Mouse (Mus musculus) CH12.LX (cell line): ENCODE measurements at regions not wholly inside any gene's neighbourhood (a gene's known extent, or its start where the extent isn't known, plus 50 kb on each side); places are given as distances from the start of the nearest gene placed in this dataset.

Experiments
- DNase-seq: peaks from one replicate; pipeline ENCODE4 v3.0.0-alpha.2; 2013; ENCODE audit errors: extremely low read depth
- H3K27ac ChIP-seq: 2 replicates; pipeline ENCODE4 v1.5.1; 2012; ENCODE audit warnings: low read depth, mild to moderate bottlenecking, control low read depth, moderate library complexity; ENCODE audit not compliant: insufficient read depth
- H3K27me3 ChIP-seq: replicated peaks from 2 replicates; pipeline ENCODE3; 2012; ENCODE audit warnings: inconsistent platforms
- H3K36me3 ChIP-seq, 2 experiments: replicated peaks in 1 of 2; 2 replicates each; pipeline versions ENCODE3 to v1.6.1; 2012; ENCODE audit warnings: inconsistent platforms in 1 of 2, low read length in 1 of 2, mild to moderate bottlenecking in 1 of 2, mixed read lengths in 1 of 2, moderate library complexity in 1 of 2; ENCODE audit not compliant: control insufficient read depth in 1 of 2, insufficient read depth in 1 of 2
- H3K4me1 ChIP-seq, 2 experiments: 2 replicates each; pipeline ENCODE4 v1.6.1; 2012; ENCODE audit warnings: inconsistent platforms in 1 of 2, moderate library complexity in 1 of 2; ENCODE audit not compliant: insufficient read depth in 2 of 2, control insufficient read depth in 1 of 2
- H3K4me2 ChIP-seq: 2 replicates; pipeline ENCODE4 v1.6.1; 2012; ENCODE audit warnings: low read depth, mild to moderate bottlenecking, control low read depth; ENCODE audit not compliant: poor library complexity, insufficient read depth, severe bottlenecking
- H3K4me3 ChIP-seq, 3 experiments: fragments of 150-350 bp in 1 of 3; sonication (generic) in 1 of 3; replicated peaks in 1 of 3; 2 replicates each; pipeline versions ENCODE3 to v1.5.1; 2011 to 2012; ENCODE audit warnings: low read depth in 2 of 3, low read length in 2 of 3, mild to moderate bottlenecking in 2 of 3, moderate library complexity in 2 of 3, control low read depth in 1 of 3, improper control_type of control experiment in 1 of 3, inconsistent platforms in 1 of 3, mixed read lengths in 1 of 3; ENCODE audit not compliant: poor library complexity in 1 of 3
- H3K79me2 ChIP-seq: replicated peaks from 2 replicates; pipeline ENCODE4 v1.6.1; 2012; ENCODE audit warnings: mild to moderate bottlenecking, moderate library complexity; ENCODE audit not compliant: control insufficient read depth, poor library complexity, insufficient read depth, severe bottlenecking; ENCODE audit errors: extremely low read depth
- H3K9ac ChIP-seq: 2 replicates; pipeline ENCODE4 v1.6.1; 2012; ENCODE audit warnings: low read depth, mild to moderate bottlenecking, control low read depth, moderate library complexity; ENCODE audit not compliant: insufficient read depth
- H3K9me3 ChIP-seq: replicated peaks from 2 replicates; pipeline ENCODE3; 2012; ENCODE audit warnings: low read length, inconsistent platforms, mixed read lengths
- BHLHE40 ChIP-seq: IDR thresholded peaks from 2 replicates; pipeline ENCODE4 v1.6.1; 2011; ENCODE audit warnings: mild to moderate bottlenecking, low read depth, low read length, improper control_type of control experiment
- CHD1 ChIP-seq: IDR thresholded peaks from 2 replicates; pipeline ENCODE4 v1.6.1; 2012; ENCODE audit warnings: low read depth, low read length, improper control_type of control experiment, inconsistent platforms
- CHD2 ChIP-seq: IDR thresholded peaks from 2 replicates; pipeline ENCODE4 v1.6.1; 2011; ENCODE audit warnings: low read length, improper control_type of control experiment
- CTCF ChIP-seq, 2 experiments: IDR thresholded peaks in 1 of 2; conservative IDR thresholded peaks in 1 of 2; 2 replicates each; pipeline ENCODE4 v1.5.1; 2011 to 2012; ENCODE audit warnings: low read depth in 2 of 2, low read length in 2 of 2, improper control_type of control experiment in 1 of 2, inconsistent platforms in 1 of 2, mild to moderate bottlenecking in 1 of 2, moderate library complexity in 1 of 2
- E2F4 ChIP-seq: IDR thresholded peaks from 2 replicates; pipeline ENCODE4 v1.6.1; 2011; ENCODE audit warnings: low read depth, low read length, improper control_type of control experiment; ENCODE audit not compliant: insufficient replicate concordance
- ELF1 ChIP-seq: IDR thresholded peaks from 2 replicates; pipeline ENCODE4 v1.6.1; 2014; ENCODE audit warnings: low read depth, mild to moderate bottlenecking, inconsistent platforms, low read length, improper control_type of control experiment
- ETS1 ChIP-seq: conservative IDR thresholded peaks from 2 replicates; pipeline ENCODE4 v1.6.1; 2012; ENCODE audit warnings: low read depth, mild to moderate bottlenecking, inconsistent platforms, low read length, improper control_type of control experiment, moderate library complexity
- GABPA ChIP-seq: IDR thresholded peaks from 2 replicates; pipeline ENCODE4 v1.6.1; 2012; ENCODE audit warnings: low read depth, low read length, improper control_type of control experiment, inconsistent platforms; ENCODE audit not compliant: insufficient replicate concordance
- HCFC1 ChIP-seq: IDR thresholded peaks from 2 replicates; pipeline ENCODE4 v1.6.1; 2012; ENCODE audit warnings: low read depth, mild to moderate bottlenecking, inconsistent platforms, low read length, improper control_type of control experiment
- IRF4 ChIP-seq: IDR thresholded peaks from 2 replicates; pipeline ENCODE4 v1.6.1; 2014; ENCODE audit warnings: low read depth, mild to moderate bottlenecking, inconsistent platforms, low read length, improper control_type of control experiment
- JUN ChIP-seq: IDR thresholded peaks from 2 replicates; pipeline ENCODE4 v1.6.1; 2011; ENCODE audit warnings: low read depth, mild to moderate bottlenecking, low read length, improper control_type of control experiment, moderate library complexity; ENCODE audit not compliant: insufficient read depth
- KAT2A ChIP-seq: IDR thresholded peaks from 2 replicates; pipeline ENCODE4 v1.6.1; 2012; ENCODE audit warnings: low read length, improper control_type of control experiment, inconsistent platforms; ENCODE audit not compliant: insufficient replicate concordance
- MAFK ChIP-seq: IDR thresholded peaks from 2 replicates; pipeline ENCODE4 v1.6.1; 2011; ENCODE audit warnings: low read length, improper control_type of control experiment; ENCODE audit not compliant: insufficient replicate concordance
- MAZ ChIP-seq: IDR thresholded peaks from 2 replicates; pipeline ENCODE4 v1.6.1; 2012; ENCODE audit warnings: low read depth, mild to moderate bottlenecking, inconsistent platforms, low read length, improper control_type of control experiment, moderate library complexity
- MXI1 ChIP-seq: IDR thresholded peaks from 2 replicates; pipeline ENCODE4 v1.6.1; 2011; ENCODE audit warnings: mild to moderate bottlenecking, low read depth, low read length, improper control_type of control experiment
- MYC ChIP-seq: IDR thresholded peaks from 2 replicates; pipeline ENCODE4 v1.6.1; 2011; ENCODE audit warnings: low read depth, mild to moderate bottlenecking, improper control_type of control experiment, low read length
- NELFE ChIP-seq: IDR thresholded peaks from 2 replicates; pipeline ENCODE4 v1.6.1; 2011; ENCODE audit warnings: low read depth, low read length, improper control_type of control experiment
- NRF1 ChIP-seq: IDR thresholded peaks from 2 replicates; pipeline ENCODE4 v1.6.1; 2014; ENCODE audit warnings: low read depth, mild to moderate bottlenecking, inconsistent platforms, low read length, improper control_type of control experiment, moderate library complexity
- POLR2A ChIP-seq: IDR thresholded peaks from 2 replicates; pipeline ENCODE4 v1.6.1; 2011; ENCODE audit warnings: low read depth, mild to moderate bottlenecking, improper control_type of control experiment, low read length
- POLR2AphosphoS2 ChIP-seq: IDR thresholded peaks from 2 replicates; pipeline ENCODE4 v1.6.1; 2011; ENCODE audit warnings: low read depth, low read length, improper control_type of control experiment
- RAD21 ChIP-seq: IDR thresholded peaks from 2 replicates; pipeline ENCODE4 v1.6.1; 2011; ENCODE audit warnings: low read depth, mild to moderate bottlenecking, low read length, improper control_type of control experiment, moderate library complexity
- SIN3A ChIP-seq: IDR thresholded peaks from 2 replicates; pipeline ENCODE4 v1.6.1; 2012; ENCODE audit warnings: low read length, improper control_type of control experiment, inconsistent platforms
- TBP ChIP-seq: conservative IDR thresholded peaks from 2 replicates; pipeline ENCODE4 v1.6.1; 2011; ENCODE audit warnings: low read depth, low read length, improper control_type of control experiment
- TCF12 ChIP-seq: IDR thresholded peaks from 2 replicates; pipeline ENCODE4 v1.6.1; 2014; ENCODE audit warnings: low read depth, mild to moderate bottlenecking, inconsistent platforms, low read length, improper control_type of control experiment
- UBTF ChIP-seq: IDR thresholded peaks from 2 replicates; pipeline ENCODE4 v1.6.1; 2012; ENCODE audit warnings: low read depth, mild to moderate bottlenecking, inconsistent platforms, low read length, improper control_type of control experiment, moderate library complexity
- USF1 ChIP-seq: IDR thresholded peaks from 2 replicates; pipeline ENCODE4 v1.6.1; 2014; ENCODE audit warnings: low read depth, mild to moderate bottlenecking, inconsistent platforms, low read length, improper control_type of control experiment
- ZC3H11A ChIP-seq: IDR thresholded peaks from 2 replicates; pipeline ENCODE4 v1.6.1; 2012; ENCODE audit warnings: low read depth, mild to moderate bottlenecking, inconsistent platforms, low read length, improper control_type of control experiment
- ZKSCAN1 ChIP-seq: IDR thresholded peaks from 2 replicates; pipeline ENCODE4 v1.6.1; 2012; ENCODE audit warnings: low read depth, inconsistent platforms, low read length, improper control_type of control experiment, borderline replicate concordance
- ZMIZ1 ChIP-seq: IDR thresholded peaks from 2 replicates; pipeline ENCODE4 v1.6.1; 2012; ENCODE audit warnings: low read depth, mild to moderate bottlenecking, inconsistent platforms, low read length, improper control_type of control experiment
- ZNF384 ChIP-seq: IDR thresholded peaks from 2 replicates; pipeline ENCODE4 v1.6.1; 2012; ENCODE audit warnings: low read depth, low read length, improper control_type of control experiment, inconsistent platforms
- dilution Hi-C: fragments of 300-500 bp; cut with MboI; formaldehyde crosslinking; loops from 2 replicates; pipeline ENCODE4 v1.14.3; 2020; ENCODE audit warnings: low sequenced_read_pairs; ENCODE audit not compliant: extremely low pct_unique_long_range_greater_than_20kb, extremely low pct_ligation_motif_present
- in situ Hi-C: fragments of 300-500 bp; cut with MboI; formaldehyde crosslinking; loops from 3 replicates; pipeline ENCODE4 v1.14.3; 2019; ENCODE audit warnings: low sequenced_read_pairs, low pct_ligation_motif_present, low pct_unique_long_range_greater_than_20kb, mixed read lengths

DNA sequence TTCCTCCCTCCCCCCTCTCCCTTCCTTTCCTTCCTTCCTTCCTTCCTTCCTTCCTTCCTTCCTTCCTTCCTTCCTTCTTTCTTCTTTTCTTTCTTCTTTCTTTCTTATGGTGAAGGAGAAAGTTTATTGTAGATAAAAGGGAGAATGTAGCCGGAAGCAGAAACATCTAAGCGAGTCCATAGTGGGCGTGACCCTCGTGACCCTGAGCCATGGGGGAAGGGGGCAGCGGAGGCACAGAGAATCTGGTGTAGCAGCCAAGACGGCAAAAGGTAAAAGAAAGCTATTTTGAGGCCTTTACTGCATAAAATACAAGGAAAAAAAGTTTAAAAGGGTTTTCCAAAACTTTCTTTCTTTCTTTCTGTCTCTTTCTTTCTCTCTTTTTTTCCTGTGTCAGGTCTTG is 93.5 kb upstream of the Fbxo11 start (continued):
- no peak for TF ChIP-seq ZKSCAN1
- TF ChIP-seq KAT2A: no peak
- TF ChIP-seq MYC: no peak
- 0 out of 2 replicates have a peak, but pooled peaks have one; percentile 23 for TF ChIP-seq TCF12
- TF ChIP-seq, all 38 proteins: peak for 7

DNA sequence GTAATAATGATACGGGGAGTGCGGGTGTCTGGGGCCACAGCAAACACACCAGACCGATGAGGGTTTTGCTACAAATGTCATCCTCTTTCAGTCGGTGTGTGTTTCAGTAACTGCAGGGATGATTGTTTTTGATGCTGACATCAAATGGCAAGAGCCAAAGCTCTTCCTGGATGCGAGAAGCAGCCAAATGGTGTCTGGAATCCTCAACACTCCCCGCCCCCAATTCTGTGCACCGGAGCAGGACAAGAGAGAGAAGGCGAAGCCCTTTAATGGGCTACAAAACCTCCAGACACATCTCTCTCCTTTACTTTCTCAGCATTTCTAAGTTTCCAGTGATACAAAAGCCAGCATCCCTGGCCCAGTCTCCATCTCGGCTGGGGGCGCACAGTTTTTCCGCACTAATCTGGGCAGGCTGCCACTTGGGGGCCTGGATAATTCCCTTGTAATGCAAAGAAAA is 94.1 kb upstream of the Fbxo11 start:
- Histone ChIP-seq H3K4me1 (peaks cover 5 to 13% of the 10 kb centered on the region in 2 experiments; a peak in 3 of 4 replicates), H3K9ac (peak overlapping the region; percentile 71), H3K9me3 (peaks cover 14% of the 10 kb centered on the region), H3K27ac (peak overlapping the region; percentile 85), H3K36me3 (peaks cover 0 to 8% of the 10 kb centered on the region in 2 experiments), H3K4me2 (peak overlapping the region; percentile 72), H3K79me2 (peaks cover 31% of the 10 kb centered on the region), H3K4me3 (peak overlapping the region; percentile 56 to 62 (median 58)), H3K27me3 (no peaks in the 10 kb centered on the region)
- DNase-seq: peak; percentile 55
- TF ChIP-seq SIN3A: peak; percentile 62
- no peak for TF ChIP-seq MYC
- no peak for TF ChIP-seq CTCF (conservative IDR thresholded peaks at IDR 0.05 in 1 of 2, IDR thresholded peaks at IDR 0.05 in 1 of 2; ENCODE audit: low read depth in 2 of 2, low read length in 2 of 2)
- 0 out of 2 replicates have a peak, but pooled peaks have one; percentile 18 for TF ChIP-seq ELF1
- 0 out of 2 replicates have a peak, but pooled peaks have one; percentile 15 for TF ChIP-seq CHD1
- TF ChIP-seq HCFC1: no peak
- peak; percentile 79 for TF ChIP-seq CHD2
- peak; percentile 19; the same call in 1 of the 2 replicates for TF ChIP-seq POLR2A
- no peak; the same call in 1 of the 2 replicates for TF ChIP-seq RAD21
- no peak for TF ChIP-seq E2F4
- TF ChIP-seq USF1: no peak
- TF ChIP-seq NELFE: 0 out of 2 replicates have a peak, but pooled peaks have one; percentile 15
- TF ChIP-seq TCF12: peak; percentile 52; the same call in 1 of the 2 replicates
- TF ChIP-seq ZMIZ1: peak; percentile 57; the same call in 1 of the 2 replicates
- TF ChIP-seq KAT2A: 0 out of 2 replicates have a peak, but pooled peaks have one; percentile 40
- TF ChIP-seq ETS1: 0 out of 2 replicates have a peak, but pooled peaks have one; percentile 23
- no peak for TF ChIP-seq GABPA
- TF ChIP-seq IRF4: 0 out of 2 replicates have a peak, but pooled peaks have one; percentile 5
- peak; percentile 56; the same call in 1 of the 2 replicates for TF ChIP-seq POLR2AphosphoS2
- TF ChIP-seq BHLHE40: no peak; the same call in 1 of the 2 replicates
- TF ChIP-seq MAZ: peak; percentile 44; the same call in 1 of the 2 replicates
- no peak for TF ChIP-seq NRF1
- TF ChIP-seq UBTF: no peak
- TF ChIP-seq MXI1: no peak
- 0 out of 2 replicates have a peak, but pooled peaks have one; percentile 51 for TF ChIP-seq TBP
- TF ChIP-seq MAFK: no peak
- no peak; the same call in 1 of the 2 replicates for TF ChIP-seq JUN
- TF ChIP-seq ZNF384: no peak
- no peak for TF ChIP-seq ZC3H11A
- dilution Hi-C loops: no loop called here
- in situ Hi-C loops: loop anchor here (5.0 kb wide), 1 partner anchor 42 kb away; no protein-coding TSS in a partner anchor
